Mouse (Mus musculus): ENCODE data around the gene Coil. TPM values are rescaled to one million over a fixed set of nuclear protein-coding genes. Genes with fewer than 3 reads are reported as not detected.

Coil gene
- polyA plus RNA-seq, 1 experiment: 7.2 TPM

GRCm38 (mm10) chr11:88941489-88941888 lies 28.6 kb upstream of the Coil start:
- Histone ChIP-seq H3K27ac (ENCODE audit: control insufficient read depth, insufficient read depth, low read depth, low read length, poor library complexity) (no peak overlapping the region), H3K4me1 (ENCODE audit: control insufficient read depth, insufficient read depth, low read length) (no peaks in the 10 kb centered on the region), H3K4me3 (replicated peaks; ENCODE audit: control insufficient read depth, low read depth, low read length) (no peak overlapping the region)
- WGBS: 81% methylated on average over 12 of the region's 12 CpGs
- TF ChIP-seq CTCF (IDR thresholded peaks at IDR 0.05; ENCODE audit: control insufficient read depth, insufficient read depth, low read length): no peak
- TF ChIP-seq POLR2A (IDR thresholded peaks at IDR 0.05; ENCODE audit: borderline replicate concordance, control insufficient read depth, low read depth, low read length): no peak

GRCm38 (mm10) chr11:88945971-88946585 lies 24.0 kb upstream of the Coil start:
- H3K4me1 ChIP-seq (ENCODE audit: control insufficient read depth, insufficient read depth, low read length): no peaks in the 10 kb centered on the region
- TF ChIP-seq CTCF (IDR thresholded peaks at IDR 0.05; ENCODE audit: control insufficient read depth, insufficient read depth, low read length) (no peak), POLR2A (IDR thresholded peaks at IDR 0.05; ENCODE audit: borderline replicate concordance, control insufficient read depth, low read depth, low read length) (no peak)
- H3K27ac ChIP-seq (ENCODE audit: control insufficient read depth, insufficient read depth, low read depth, low read length, poor library complexity): no peak overlapping the region
- WGBS: 48% methylated on average over 7 of the region's 8 CpGs
- no peak overlapping the region for H3K4me3 ChIP-seq (replicated peaks; ENCODE audit: control insufficient read depth, low read depth, low read length)

- TF ChIP-seq POLR2A (IDR thresholded peaks at IDR 0.05; ENCODE audit: borderline replicate concordance, control insufficient read depth, low read depth, low read length) (no peak), CTCF (IDR thresholded peaks at IDR 0.05; ENCODE audit: control insufficient read depth, insufficient read depth, low read length) (no peak)
- Histone ChIP-seq H3K4me3 (replicated peaks; ENCODE audit: control insufficient read depth, low read depth, low read length) (no peak overlapping the region), H3K4me1 (ENCODE audit: control insufficient read depth, insufficient read depth, low read length) (peaks cover 2% of the 10 kb centered on the region; the same call in 1 of the 2 replicates), H3K27ac (ENCODE audit: control insufficient read depth, insufficient read depth, low read depth, low read length, poor library complexity) (no peak overlapping the region)
- WGBS: 82% methylated on average over 8 of the region's 8 CpGs
Observed at GRCm38 (mm10) chr11:88948896-88949295, 21.2 kb upstream of the Coil start.

- no peak for TF ChIP-seq POLR2A (IDR thresholded peaks at IDR 0.05; ENCODE audit: borderline replicate concordance, control insufficient read depth, low read depth, low read length)
- no peak for TF ChIP-seq CTCF (IDR thresholded peaks at IDR 0.05; ENCODE audit: control insufficient read depth, insufficient read depth, low read length)
- 38% methylated on average over 8 of the region's 8 CpGs for WGBS
- Histone ChIP-seq H3K4me3 (replicated peaks; ENCODE audit: control insufficient read depth, low read depth, low read length) (no peak overlapping the region), H3K4me1 (ENCODE audit: control insufficient read depth, insufficient read depth, low read length) (peaks cover 2% of the 10 kb centered on the region; the same call in 1 of the 2 replicates), H3K27ac (ENCODE audit: control insufficient read depth, insufficient read depth, low read depth, low read length, poor library complexity) (peak overlapping the region; percentile 61)
Observed at GRCm38 (mm10) chr11:88949802-88950639, 20.0 kb upstream of the Coil start.

- Histone ChIP-seq H3K4me3 (replicated peaks; ENCODE audit: control insufficient read depth, low read depth, low read length) (no peak overlapping the region), H3K27ac (ENCODE audit: control insufficient read depth, insufficient read depth, low read depth, low read length, poor library complexity) (peak overlapping the region; percentile 61), H3K4me1 (ENCODE audit: control insufficient read depth, insufficient read depth, low read length) (peaks cover 2% of the 10 kb centered on the region; the same call in 1 of the 2 replicates)
- no peak for TF ChIP-seq CTCF (IDR thresholded peaks at IDR 0.05; ENCODE audit: control insufficient read depth, insufficient read depth, low read length)
- TF ChIP-seq POLR2A (IDR thresholded peaks at IDR 0.05; ENCODE audit: borderline replicate concordance, control insufficient read depth, low read depth, low read length): no peak
- 84% methylated on average over 13 of the region's 13 CpGs for WGBS
Observed at GRCm38 (mm10) chr11:88950640-88951250, 19.3 kb upstream of the Coil start.

GRCm38 (mm10) chr11:88951576-88951975 lies 18.5 kb upstream of the Coil start:
- Histone ChIP-seq H3K4me1 (ENCODE audit: control insufficient read depth, insufficient read depth, low read length) (peaks cover 2% of the 10 kb centered on the region; the same call in 1 of the 2 replicates), H3K4me3 (replicated peaks; ENCODE audit: control insufficient read depth, low read depth, low read length) (no peak overlapping the region), H3K27ac (ENCODE audit: control insufficient read depth, insufficient read depth, low read depth, low read length, poor library complexity) (no peak overlapping the region)
- 85% methylated on average over 2 of the region's 2 CpGs for WGBS
- TF ChIP-seq CTCF (IDR thresholded peaks at IDR 0.05; ENCODE audit: control insufficient read depth, insufficient read depth, low read length): no peak

- 92% methylated on average over 5 of the region's 5 CpGs for WGBS
- H3K4me3 ChIP-seq (replicated peaks; ENCODE audit: control insufficient read depth, low read depth, low read length): no peak overlapping the region
- peaks cover 2% of the 10 kb centered on the region; the same call in 1 of the 2 replicates for H3K4me1 ChIP-seq (ENCODE audit: control insufficient read depth, insufficient read depth, low read length)
- H3K27ac ChIP-seq (ENCODE audit: control insufficient read depth, insufficient read depth, low read depth, low read length, poor library complexity): no peak overlapping the region
- no peak for TF ChIP-seq POLR2A (IDR thresholded peaks at IDR 0.05; ENCODE audit: borderline replicate concordance, control insufficient read depth, low read depth, low read length)
- no peak for TF ChIP-seq CTCF (IDR thresholded peaks at IDR 0.05; ENCODE audit: control insufficient read depth, insufficient read depth, low read length)
Observed at GRCm38 (mm10) chr11:88952117-88952516, 17.9 kb upstream of the Coil start.

GRCm38 (mm10) chr11:88953582-88953981 lies 16.5 kb upstream of the Coil start:
- WGBS: 75% methylated on average over 3 of the region's 3 CpGs
- Histone ChIP-seq H3K4me3 (replicated peaks; ENCODE audit: control insufficient read depth, low read depth, low read length) (no peak overlapping the region), H3K27ac (ENCODE audit: control insufficient read depth, insufficient read depth, low read depth, low read length, poor library complexity) (no peak overlapping the region), H3K4me1 (ENCODE audit: control insufficient read depth, insufficient read depth, low read length) (peaks cover 2% of the 10 kb centered on the region; the same call in 1 of the 2 replicates)
- TF ChIP-seq CTCF (IDR thresholded peaks at IDR 0.05; ENCODE audit: control insufficient read depth, insufficient read depth, low read length): no peak

Measured in bone marrow, adult 2 months (tissue).